Mouse (Mus musculus): ENCODE measurements around the gene D630003M21Rik.

D630003M21Rik gene

DNA sequence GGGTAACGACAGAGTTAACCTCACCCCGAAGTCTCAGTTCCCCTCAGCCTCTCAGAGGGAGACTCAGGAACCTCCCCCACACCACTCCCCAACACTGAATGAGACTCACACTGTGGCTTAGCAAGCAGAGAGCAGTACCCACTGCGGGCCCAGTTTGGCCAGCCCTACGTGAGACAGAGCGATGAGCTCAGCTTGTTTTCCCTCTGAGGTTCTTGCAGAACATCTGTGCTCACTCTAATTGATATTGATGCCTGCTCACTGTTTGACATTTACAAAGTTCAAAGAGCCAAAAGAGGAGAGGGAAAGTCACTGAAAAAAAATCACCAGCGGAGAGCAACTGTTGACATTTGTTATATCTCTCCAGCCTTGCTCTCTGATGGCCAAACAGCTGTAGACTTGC, 67.3 kb downstream of the D630003M21Rik start:
- DNase-seq = no peak

DNA sequence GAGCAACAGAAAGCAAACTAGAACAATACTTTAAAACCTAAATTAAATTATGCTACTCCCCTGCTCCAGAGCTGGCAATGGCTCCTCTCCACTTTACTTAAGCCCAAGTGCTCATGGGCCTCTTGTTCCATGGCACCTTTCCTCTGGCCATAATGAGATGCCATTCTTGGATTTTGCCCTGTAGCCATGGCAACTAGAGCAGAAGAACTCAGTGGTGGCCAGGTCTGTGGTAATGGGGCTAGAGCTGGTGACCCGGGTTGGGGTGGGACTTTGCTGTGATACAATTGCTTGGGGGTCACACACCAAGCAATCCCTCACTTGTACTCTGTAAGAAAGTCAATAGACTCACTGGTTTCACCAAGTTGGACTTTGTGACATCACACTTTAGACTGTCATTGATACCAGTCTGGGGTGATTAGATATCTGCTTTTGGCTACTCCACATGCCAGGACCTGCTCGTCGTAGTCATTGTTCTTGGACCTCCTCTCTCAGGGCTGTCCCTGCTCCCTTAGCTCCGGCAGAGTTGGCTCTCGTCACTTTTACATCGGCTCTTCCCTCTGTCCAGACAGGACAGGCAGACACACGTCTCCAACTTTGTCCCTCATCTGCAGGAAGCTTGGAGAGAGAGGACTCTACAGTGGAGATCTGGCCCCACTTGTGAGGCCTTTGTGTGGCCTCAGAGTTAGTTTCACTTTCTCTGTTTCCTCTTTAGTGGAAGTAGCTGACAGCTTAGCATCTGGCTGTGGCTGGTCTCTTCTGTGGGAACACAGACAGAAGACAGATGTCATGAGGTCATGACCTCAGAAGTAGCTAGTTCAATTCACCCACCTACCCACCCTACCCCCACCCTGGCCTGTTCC, 69.4 kb downstream of the D630003M21Rik start:
- no peak for DNase-seq

DNA sequence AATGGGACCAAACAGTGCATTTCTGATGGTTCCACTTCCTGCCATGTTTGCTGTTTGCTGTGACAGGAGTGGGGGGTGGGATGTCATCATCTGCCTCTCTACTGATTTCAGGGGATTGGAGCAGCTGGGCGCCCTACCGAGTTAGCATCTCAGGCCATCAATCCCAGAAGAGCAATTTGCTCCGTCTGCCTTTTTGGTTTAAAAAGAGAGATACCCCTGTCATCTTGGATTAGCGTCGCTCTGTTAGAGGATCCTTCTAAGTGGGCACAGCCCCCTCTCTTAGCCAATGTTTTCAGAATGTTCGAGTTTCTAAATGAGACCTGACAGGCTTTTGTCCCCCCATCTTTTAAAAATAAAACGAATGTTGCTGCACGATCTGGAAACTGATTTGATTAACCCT, 71.4 kb downstream of the D630003M21Rik start:
- no peak for DNase-seq

DNA sequence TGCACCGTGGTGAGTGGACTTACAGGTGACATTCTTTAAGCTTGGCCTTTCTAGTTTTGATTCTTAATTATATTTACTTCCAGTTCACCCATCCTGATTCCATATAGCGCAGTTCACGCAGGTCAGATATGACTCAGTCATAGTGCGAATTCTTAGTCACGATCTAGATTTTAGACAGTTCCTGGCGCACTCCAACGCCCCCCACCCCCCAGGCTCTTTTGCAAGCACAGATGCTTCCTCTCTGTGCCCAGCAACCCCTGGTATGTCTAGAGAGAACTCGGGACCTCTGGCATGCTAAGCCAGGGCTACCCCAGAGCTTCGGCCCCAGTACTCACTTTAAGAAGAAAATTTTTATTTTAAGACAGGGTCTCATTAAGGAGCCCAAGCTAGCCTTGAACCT, 72.5 kb downstream of the D630003M21Rik start:
- DNase-seq = no peak

DNA sequence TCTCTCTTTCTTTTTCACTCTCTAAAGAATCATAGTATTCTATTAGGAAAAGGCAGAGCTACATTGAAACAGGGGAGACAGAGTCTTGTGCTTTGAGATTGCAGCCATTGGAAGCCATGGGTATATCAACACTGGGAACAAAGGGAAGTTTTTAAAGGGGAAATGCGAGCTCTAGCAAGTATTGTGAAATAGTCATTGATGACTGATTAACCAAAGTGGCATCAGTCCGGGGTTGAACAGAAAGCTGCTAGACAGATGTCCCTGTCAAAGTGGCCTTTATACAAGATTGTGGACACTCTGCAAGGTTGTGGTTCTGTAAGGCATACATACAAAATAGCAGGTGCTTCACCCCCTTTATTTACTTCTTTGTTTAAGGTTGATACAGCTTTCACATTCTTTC, 73.4 kb downstream of the D630003M21Rik start:
- DNase-seq = no peak

DNA sequence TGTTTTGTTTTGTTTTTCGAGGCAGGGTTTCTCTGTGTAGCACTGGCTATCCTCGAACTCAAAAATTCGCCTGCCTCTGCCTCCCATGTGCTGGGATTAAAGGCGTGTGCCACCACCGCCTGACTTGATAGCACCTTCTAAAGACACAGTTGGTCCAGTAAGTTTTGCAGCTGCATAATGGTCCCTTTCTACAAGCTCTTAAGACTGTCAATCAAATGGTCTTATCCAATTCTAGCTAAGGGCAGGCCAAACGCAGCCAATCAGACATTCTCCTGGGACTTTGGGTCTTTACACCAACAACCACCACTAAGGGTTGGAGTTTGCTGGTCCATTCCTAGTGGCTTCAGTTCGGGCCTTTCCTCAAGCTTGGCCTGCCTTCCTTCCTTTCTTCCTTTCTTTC, 73.9 kb downstream of the D630003M21Rik start:
- DNase-seq = no peak

DNA sequence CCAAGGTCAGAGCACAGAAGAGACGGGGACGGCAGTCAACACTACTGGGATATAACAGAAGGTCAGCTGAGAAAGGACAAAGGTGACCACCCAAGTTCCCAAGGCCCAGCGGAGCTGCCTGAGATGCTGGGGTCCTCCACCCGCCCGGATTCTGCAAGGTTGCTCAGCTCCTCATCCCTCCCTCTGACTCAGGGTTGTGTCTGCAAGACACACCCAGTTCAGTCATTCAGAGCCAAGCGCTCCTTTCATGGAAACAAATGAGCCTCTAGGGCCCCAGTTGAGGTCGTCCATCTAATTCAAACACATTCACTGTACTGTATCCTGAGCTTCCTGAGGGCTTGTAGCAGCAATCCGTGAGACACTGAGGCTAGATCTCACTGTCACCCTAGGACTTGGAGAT, 74.4 kb downstream of the D630003M21Rik start:
- DNase-seq = no peak

DNA sequence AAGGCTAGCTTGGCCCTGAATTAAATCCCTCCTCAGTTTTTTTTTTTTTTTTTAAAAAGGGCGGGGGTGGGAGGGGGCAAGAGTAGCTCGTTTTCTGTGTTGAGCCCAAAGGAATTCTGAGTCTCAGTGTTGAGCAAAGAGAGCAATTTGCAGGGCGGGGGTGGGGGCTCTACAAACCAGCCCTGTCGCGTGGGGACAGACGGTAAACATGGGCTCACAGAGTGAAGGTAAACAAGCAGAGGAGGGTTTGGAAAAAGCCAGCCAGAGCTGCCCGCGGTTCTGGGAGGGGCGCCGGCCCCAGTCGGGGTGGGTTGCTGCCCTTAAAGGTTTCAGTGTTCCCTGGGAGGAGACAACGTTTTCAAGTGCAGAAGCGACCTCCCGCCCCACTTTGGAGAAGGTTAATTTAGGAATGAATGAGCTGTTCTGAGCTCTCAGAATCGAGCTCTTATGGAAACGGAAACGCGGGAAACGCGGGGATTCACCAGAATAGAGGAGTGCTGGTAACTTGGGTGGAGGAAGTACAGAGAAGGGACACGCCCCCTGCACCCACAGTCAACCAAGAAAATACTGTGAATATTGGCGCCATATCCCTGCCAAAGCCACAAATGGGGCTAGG, 75.2 kb downstream of the D630003M21Rik start:
- DNase-seq = no peak

DNA sequence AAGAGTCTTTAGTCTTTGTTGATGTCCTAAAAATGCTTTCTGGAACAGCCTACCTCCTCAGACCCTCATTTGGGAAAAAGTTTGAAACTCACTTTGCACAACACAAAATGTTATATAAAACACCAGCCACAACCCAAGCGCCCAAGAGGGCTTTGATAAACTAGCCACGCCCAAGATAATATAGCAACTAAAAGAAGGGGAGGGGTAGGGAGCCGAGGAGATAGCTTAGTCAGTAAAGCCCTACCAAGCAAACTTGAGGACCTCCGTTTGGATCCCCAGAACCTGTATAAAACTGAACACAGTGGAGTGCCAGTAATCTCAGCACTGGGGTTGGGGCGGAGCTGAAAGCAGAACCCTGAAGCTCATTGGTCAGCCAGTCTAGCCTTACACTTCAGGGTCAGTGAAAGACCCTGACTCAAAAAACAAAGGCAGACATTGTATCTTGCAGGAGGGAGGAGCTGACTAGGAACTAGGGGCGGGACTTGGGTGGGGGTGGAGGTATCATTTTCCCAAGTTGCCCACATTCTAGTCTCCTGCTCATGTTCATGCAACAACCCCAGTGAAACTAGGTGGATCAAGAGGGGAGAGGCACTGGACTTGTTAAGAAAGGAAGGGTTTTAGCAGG, 76.2 kb downstream of the D630003M21Rik start:
- no peak for DNase-seq

DNA sequence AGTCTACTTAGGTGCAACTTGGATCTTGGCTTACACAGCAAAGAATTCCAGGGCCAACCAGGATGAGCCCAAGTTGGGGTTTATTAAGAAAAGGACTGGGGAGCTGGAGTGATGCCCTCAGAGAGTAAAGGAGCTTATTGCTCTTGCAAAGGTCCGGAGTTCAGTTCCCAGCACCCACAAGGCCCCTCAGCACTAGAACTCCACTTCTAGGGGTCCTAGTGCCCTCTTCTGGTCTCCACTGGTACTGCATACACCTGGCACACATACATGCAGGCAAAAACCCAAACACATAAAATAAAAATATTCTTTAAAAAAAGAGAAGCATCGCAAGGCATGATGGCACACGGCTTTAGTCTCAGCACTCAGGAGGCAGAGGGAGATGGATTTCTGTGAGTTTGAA, 77.9 kb downstream of the D630003M21Rik start:
- DNase-seq = no peak

DNA sequence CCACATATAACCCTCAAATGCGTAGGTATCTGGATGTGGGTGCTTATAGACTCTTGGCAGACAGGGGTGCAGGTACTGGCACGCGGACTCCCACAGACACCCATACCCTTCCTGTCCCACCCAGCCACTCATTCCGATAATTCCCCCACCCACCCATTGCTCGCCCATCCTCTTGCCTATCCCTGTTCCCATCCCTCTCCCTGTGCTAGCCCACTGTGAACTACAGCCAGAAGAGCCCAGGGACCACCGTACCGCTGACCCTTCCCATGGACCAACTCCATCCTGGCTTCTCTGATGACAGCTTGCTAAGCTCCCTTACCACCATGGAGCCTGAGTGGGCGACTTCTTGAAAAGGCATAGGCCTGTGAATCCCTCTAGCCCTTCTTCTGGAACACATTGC, 82.1 kb downstream of the D630003M21Rik start:
- no peak for DNase-seq

DNA sequence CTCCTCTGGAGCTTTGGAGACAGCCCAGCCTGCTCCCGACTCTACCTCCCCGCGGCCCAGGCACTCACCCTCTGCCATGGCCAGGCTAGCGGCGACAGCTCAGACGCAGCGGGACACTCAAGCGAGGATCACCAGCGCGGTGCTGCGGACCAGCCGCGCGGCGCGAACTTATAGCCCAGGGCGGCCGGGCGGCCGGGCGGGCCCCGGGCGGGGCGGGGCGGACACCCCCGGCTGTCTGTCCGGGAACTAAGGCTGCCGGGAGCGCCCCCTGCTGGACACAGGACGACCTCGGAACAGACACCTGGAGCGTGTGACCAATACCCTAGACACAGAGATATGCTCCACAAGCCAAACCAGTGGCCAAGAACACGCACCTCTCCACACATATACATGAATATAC, 82.8 kb downstream of the D630003M21Rik start, which contains the start of gene Tgm2:
Gene Tgm2 (minus strand): TSS at position 214 of the 400 bp plus-strand sequence.
- DNase-seq = peak; percentile 48

DNA sequence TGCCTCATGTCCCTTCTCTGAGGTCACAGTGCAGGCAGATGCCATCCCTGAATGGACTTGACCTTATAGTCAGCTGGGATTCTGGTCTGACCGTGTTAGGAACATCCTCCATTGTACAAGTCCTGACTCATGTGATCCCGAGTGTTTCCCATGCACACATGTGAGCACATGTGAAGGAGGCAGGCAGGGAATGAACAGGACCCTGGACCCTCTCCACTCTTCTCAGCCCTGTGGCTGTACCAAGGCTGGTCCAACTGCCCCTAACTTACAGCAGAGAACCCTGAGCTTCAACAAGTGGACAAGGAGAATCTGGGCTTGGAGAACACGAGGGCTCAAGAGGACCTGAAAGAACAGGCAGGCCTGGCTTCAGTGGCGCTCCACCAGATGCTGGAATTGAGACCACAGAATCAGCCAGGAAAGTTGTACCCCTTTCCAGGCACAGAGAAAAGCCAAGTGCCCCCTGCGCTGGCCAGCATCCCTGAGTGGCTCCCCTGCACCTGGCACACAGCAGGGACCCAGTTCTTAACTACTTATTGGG, 83.4 kb downstream of the D630003M21Rik start:
- no peak for DNase-seq

DNA sequence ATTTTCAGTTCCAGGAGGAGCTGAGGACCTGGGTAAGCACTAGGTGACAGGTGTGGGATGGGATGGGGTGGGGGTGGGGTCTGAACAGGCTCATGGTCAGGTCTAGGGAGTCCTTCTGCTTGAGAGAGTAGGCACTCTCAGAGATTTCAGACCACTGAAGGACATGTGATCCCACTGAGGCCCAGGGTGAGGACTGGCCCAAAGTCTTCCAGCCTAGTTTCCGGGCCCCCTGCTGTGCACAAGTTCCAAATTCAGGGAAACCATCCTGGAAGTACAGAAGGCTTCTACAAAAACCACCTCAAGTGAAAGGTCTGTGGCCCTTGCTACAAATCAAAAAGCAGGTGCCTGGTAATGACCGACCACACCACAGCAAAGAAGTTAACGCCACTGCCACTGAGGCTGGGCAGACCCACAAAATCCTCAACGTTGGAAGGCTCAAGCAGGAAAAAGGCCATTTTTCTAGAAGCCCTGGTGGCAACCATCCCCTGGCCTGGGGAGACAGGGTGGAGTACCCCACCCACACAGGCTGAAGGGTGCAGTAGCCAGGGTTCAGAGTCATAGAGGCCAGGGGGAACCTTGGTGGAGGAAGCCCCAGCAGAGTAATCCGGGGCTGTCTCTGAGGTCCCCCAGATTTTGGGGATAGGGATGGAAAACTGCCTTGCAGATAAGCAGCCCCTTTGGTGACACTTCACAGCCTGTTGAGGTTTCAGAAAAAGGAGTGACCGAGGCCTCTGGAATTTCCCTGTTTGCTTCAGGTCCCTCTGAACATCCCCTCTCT, 84.1 kb downstream of the D630003M21Rik start:
- no peak for DNase-seq

DNA sequence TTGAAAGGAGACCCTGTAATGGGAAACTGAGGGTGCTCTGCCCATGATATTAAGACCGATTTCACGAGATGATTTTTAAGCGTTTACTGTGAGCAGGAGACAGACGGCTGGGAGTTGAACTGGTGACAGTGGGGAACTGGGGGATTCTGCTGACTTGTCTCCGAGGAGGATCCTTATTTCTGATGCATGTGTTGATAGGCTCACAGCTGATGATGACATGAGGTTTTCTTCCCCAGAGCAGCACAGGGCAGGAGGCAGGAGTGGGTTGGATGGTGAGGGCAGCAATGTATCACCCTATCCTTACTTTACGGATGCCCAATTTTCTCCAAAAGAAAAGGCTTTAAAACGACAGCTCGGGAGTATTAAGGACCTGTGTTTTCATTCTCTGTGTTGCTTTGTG, 84.8 kb downstream of the D630003M21Rik start:
- DNase-seq = no peak

DNA sequence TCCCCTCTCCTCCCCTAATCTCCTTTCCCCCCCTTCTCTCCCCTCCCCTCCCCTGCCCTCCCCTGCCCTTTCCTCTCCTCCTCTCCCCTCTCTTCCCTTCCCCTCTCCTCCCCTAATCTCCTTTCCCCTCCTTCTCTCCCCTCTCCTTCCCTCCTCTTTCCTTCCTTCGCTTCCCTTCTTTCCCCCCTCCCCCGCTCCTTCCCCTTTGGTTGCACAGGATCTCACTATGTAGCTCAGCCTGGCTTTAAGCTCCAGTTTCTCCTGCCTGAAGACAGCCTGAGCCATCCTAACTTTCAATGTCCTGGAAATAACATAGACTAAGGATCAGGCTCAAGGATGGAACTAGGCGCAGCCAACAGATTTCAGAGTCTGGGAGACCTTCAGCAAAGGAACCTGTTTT, 85.2 kb downstream of the D630003M21Rik start:
- DNase-seq = no peak

DNA sequence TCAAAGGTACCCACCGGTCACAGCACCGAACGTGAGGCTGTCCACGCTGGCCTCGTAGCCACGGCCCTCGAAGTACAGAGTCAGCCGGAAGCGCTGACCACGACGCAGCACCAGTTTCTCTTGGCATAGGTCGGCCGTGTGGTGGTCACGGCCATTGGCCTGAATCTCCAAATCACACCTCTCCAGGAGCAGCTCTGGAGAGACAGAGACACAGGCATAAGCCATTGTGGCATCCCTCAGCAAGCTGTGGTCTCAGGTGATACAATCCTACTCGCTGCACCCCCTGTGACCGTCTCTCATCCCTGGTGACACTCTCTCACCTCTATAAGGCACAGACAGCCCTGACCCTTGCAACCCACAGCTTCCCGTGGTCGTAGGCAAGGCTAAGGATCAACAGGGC, 86.0 kb downstream of the D630003M21Rik start:
- DNase-seq = no peak

DNA sequence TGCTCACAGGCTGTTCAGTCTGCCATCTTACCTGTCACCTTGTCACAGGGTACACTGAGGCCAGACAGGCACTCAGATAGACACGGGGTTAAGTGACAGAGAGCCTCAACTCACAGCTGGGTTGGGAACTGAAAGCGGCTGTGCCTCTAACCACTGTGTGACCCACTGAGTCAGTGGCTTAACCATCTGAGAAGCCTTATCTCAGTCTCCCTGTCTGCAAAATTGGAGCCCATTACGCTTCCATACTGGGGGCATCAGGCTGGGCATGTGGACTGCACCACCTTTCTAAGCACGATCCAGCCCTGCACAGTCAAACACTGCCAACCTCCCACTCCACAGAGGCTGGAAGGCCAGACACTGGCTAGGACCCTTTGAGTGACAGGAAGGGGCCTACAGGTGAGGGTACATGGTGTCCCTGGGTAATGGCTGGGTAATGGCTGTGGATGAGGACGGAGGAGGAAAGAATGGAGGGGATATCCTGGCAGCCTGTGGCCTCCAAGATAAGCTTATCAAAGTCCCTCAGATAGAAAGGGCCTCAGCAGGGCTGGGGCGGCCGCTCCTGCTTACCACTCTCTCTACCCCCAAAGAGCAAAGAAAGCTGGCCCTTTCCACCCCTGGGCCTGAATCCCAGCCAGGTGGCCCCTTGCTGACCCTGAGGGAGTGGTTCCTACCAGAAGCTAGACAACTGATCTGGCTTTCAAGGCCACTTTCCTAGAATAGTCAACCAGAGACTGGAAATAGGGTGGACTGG, 87.2 kb downstream of the D630003M21Rik start:
- no peak for DNase-seq

DNA sequence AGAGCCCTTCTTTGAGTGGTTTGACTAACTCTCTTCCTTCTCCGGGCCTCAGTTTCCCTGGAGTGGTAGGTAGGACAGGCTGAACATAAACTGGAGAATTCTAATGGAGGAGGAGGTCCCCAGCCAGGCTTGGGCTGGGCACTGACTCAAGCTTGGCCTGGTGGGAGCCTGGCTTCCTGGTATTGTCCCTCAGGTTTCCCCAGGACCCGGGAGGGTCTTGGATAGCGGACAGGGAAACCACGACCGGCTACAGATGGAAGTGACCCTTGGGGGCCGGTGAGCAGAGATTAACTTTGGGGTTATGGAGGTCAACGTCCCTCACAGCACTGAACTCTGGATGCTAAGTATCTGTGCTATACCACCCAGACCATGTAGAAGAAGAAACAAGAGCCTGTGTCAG, 87.8 kb downstream of the D630003M21Rik start:
- no peak for DNase-seq

DNA sequence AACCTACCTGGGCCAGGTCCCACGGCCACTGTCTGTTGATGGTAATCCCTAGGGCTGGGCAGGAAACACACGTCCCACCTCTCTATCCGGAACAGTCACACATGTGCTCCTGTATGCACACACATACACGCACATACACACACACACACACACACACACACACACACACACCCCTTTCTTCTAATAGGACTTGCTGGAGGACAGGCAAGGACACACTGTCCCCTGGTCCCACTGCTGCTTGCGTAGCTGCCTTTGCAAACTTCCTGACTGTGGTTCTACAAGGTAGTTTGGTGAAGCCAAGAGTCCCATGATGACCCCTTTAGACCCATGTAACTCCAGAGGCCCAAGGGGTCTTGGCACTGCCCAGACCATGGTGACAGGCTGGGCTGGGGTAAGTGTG, 88.4 kb downstream of the D630003M21Rik start:
- DNase-seq = no peak

DNA sequence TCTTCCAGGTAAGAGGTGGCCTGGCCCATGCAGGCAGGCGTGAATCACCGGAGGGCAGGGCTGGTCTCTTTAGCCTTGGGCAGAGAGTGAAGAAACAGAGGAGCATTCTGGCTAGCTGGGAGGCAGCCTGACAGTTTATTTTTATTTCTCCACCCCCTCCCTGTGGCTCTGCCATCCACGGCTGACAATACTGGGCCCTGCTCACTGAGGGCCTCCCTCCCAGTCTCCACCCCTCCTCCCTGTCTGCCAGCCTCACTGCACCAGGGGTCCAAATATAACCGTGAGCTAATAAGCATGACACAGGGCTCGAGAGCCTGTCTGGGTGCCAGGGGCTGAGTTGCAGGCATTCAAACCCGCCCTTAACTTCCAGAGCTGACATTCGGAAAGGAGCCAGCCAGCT, 89.4 kb downstream of the D630003M21Rik start:
- DNase-seq = peak; percentile 42

DNA sequence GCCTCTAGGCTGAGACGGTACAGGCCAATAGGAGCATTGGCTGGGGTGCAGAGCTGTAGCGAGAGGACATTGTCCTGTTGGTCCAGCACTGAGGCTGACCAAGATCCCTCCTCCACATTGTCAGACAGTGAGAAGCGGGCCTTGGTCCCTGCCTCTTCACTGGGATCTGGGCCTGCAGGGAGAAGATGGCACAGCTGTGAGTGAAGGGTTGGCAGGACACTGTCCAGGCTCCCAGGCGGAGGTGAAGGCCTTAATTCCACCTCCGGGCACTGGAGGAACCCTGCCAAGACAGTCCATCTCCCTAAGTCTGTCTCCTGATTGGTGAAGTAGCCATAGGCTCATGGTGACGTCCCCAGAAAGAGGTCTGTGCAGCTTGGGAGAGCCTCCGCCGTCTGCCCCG, 90.2 kb downstream of the D630003M21Rik start:
- DNase-seq = no peak
